Mouse (Mus musculus) limb, embryonic 14.5 days (tissue): Measurements from ENCODE around the gene Gm17657. TPM values are rescaled to one million over a fixed set of nuclear protein-coding genes. Genes with fewer than 3 reads are reported as not detected.

ENCODE experiments used
- ATAC-seq: fragments of 200-750 bp; cut with Nextera tagmentation; 2 replicates; pipeline ENCODE4 v1.8.0; 2017; ENCODE audit warnings: low read depth, moderate number of reproducible peaks, moderate TSS enrichment; ENCODE audit not compliant: low FRiP score
- DNase-seq: peaks from one replicate; pipeline ENCODE4 v3.0.0-alpha.2; 2015; ENCODE audit warnings: low spot score
- H3K27ac ChIP-seq: fragments of 300-500 bp; sonication (generic); replicated peaks from 2 replicates; pipeline ENCODE4 v1.5.1; 2014; ENCODE audit warnings: low read depth, mild to moderate bottlenecking, low read length, moderate library complexity, mixed read lengths
- H3K27me3 ChIP-seq: fragments of 300-500 bp; sonication (generic); 2 replicates; pipeline ENCODE4 v1.6.1; 2014; ENCODE audit warnings: low read length, mixed read lengths; ENCODE audit not compliant: control insufficient read depth, insufficient read depth
- H3K36me3 ChIP-seq: fragments of 300-500 bp; sonication (generic); 2 replicates; pipeline ENCODE4 v1.6.1; 2014; ENCODE audit warnings: mild to moderate bottlenecking, low read length, moderate library complexity, mixed read lengths; ENCODE audit not compliant: control insufficient read depth, insufficient read depth
- H3K4me1 ChIP-seq: fragments of 300-500 bp; sonication (generic); 2 replicates; pipeline ENCODE4 v1.6.1; 2014; ENCODE audit warnings: antibody characterized with exemption, low read length, mixed read lengths; ENCODE audit not compliant: control insufficient read depth, insufficient read depth
- H3K4me2 ChIP-seq: fragments of 300-500 bp; sonication (generic); replicated peaks from 2 replicates; pipeline ENCODE4 v1.6.1; 2014; ENCODE audit warnings: low read depth, mild to moderate bottlenecking, low read length, moderate library complexity; ENCODE audit not compliant: severe bottlenecking
- H3K4me3 ChIP-seq: fragments of 300-500 bp; sonication (generic); replicated peaks from 2 replicates; pipeline ENCODE4 v1.5.1; 2014; ENCODE audit warnings: low read length
- H3K9ac ChIP-seq: fragments of 300-500 bp; sonication (generic); 2 replicates; pipeline ENCODE4 v1.6.1; 2014; ENCODE audit warnings: mild to moderate bottlenecking, low read depth, low read length, moderate library complexity; ENCODE audit not compliant: severe bottlenecking
- H3K9me3 ChIP-seq: fragments of 300-500 bp; sonication (generic); 2 replicates; pipeline ENCODE4 v1.6.1; 2016; ENCODE audit warnings: low read length; ENCODE audit not compliant: control insufficient read depth
- POLR2A ChIP-seq: fragments of 200-500 bp; IDR thresholded peaks from 2 replicates; pipeline ENCODE4 v1.8.0; 2012; ENCODE audit warnings: inconsistent platforms, mild to moderate bottlenecking, moderate library complexity, borderline replicate concordance; ENCODE audit not compliant: insufficient read depth, insufficient read length; ENCODE audit errors: extremely low read depth
- WGBS: fragments of 180-500 bp; shearing (Covaris S2); extraction: QIAGEN DNeasy Blood & Tissue Kit; methylation state at CpG from one replicate; pipeline ENCODE4 v1.1.7; 2014; 5-methylcytosine and 5-hydroxymethylcytosine counted together
- microRNA-seq: library from miRNA; unstranded; fragments of <30 nt; microRNA quantifications from one replicate; pipeline ENCODE4, GENCODE M21; 2016
- polyA plus RNA-seq, 2 experiments: library from polyadenylated mRNA; depleted of rRNA in 1 of 2; stranded (reverse) in 1 of 2; unstranded in 1 of 2; fragments of >200 nt; fragmentation: Nextera tagmentation in 1 of 2; extraction: Ambion mirVana in 1 of 2; gene quantifications; 2 replicates each; pipeline versions ENCODE4 v1.2.1 to v1.2.3; 2012 to 2014

The Gm17657 gene
- polyA plus RNA-seq, 2 experiments, result 0.04 TPM; not detected in 1

GRCm38 (mm10) chr17:29477357-29477756 lies 72.1 kb downstream of the Gm17657 start:
- H3K4me3 ChIP-seq, result no peak overlapping the region
- ATAC-seq (no peak), DNase-seq (no peak)
- H3K9ac ChIP-seq, result no peak overlapping the region
- no peak overlapping the region for H3K27ac ChIP-seq
- no peaks in the 10 kb centered on the region for H3K27me3 ChIP-seq
- H3K4me2 ChIP-seq, result no peak overlapping the region
- TF ChIP-seq POLR2A, result no peak
- no peaks in the 10 kb centered on the region for H3K9me3 ChIP-seq
- WGBS, result 82% methylated on average over 10 of the region's 10 CpGs
- no peaks in the 10 kb centered on the region for H3K4me1 ChIP-seq
- no peaks in the 10 kb centered on the region for H3K36me3 ChIP-seq

GRCm38 (mm10) chr17:29476461-29476860 lies 73.0 kb downstream of the Gm17657 start:
- Histone ChIP-seq H3K4me1 (no peaks in the 10 kb centered on the region), H3K27me3 (no peaks in the 10 kb centered on the region), H3K36me3 (no peaks in the 10 kb centered on the region), H3K4me2 (no peak overlapping the region), H3K4me3 (no peak overlapping the region), H3K9me3 (no peaks in the 10 kb centered on the region), H3K27ac (no peak overlapping the region), H3K9ac (no peak overlapping the region)
- 85% methylated on average over 4 of the region's 4 CpGs for WGBS
- TF ChIP-seq POLR2A, result no peak
- no peak for DNase-seq
- ATAC-seq, result no peak

- H3K27ac ChIP-seq, result no peak overlapping the region
- no peak overlapping the region for H3K4me2 ChIP-seq
- no peak overlapping the region for H3K9ac ChIP-seq
- peaks cover 5% of the 10 kb centered on the region; the same call in 1 of the 2 replicates for H3K4me1 ChIP-seq
- no peaks in the 10 kb centered on the region for H3K36me3 ChIP-seq
- H3K4me3 ChIP-seq, result no peak overlapping the region
- ATAC-seq (no peak), DNase-seq (no peak)
- H3K27me3 ChIP-seq, result no peaks in the 10 kb centered on the region
- WGBS, result 89% methylated on average over 3 of the region's 3 CpGs
- TF ChIP-seq POLR2A, result no peak
- no peaks in the 10 kb centered on the region for H3K9me3 ChIP-seq
Measured at GRCm38 (mm10) chr17:29475142-29475541, 74.3 kb downstream of the Gm17657 start.

- Histone ChIP-seq H3K4me3 (no peak overlapping the region), H3K9ac (no peak overlapping the region), H3K27ac (no peak overlapping the region), H3K27me3 (no peaks in the 10 kb centered on the region), H3K4me2 (no peak overlapping the region), H3K36me3 (no peaks in the 10 kb centered on the region), H3K9me3 (no peaks in the 10 kb centered on the region), H3K4me1 (peaks cover 10% of the 10 kb centered on the region; the same call in 1 of the 2 replicates)
- TF ChIP-seq POLR2A, result no peak
- ATAC-seq (no peak), DNase-seq (peak; percentile 20)
- 76% methylated on average over 2 of the region's 2 CpGs for WGBS
Measured at GRCm38 (mm10) chr17:29474036-29474435, 75.4 kb downstream of the Gm17657 start.

GRCm38 (mm10) chr17:29473466-29473865 lies 76.0 kb downstream of the Gm17657 start:
- H3K4me3 ChIP-seq, result no peak overlapping the region
- H3K4me1 ChIP-seq, result peaks cover 10% of the 10 kb centered on the region; the same call in 1 of the 2 replicates
- H3K9me3 ChIP-seq, result no peaks in the 10 kb centered on the region
- no peaks in the 10 kb centered on the region for H3K36me3 ChIP-seq
- H3K9ac ChIP-seq, result no peak overlapping the region
- no peak overlapping the region for H3K4me2 ChIP-seq
- WGBS, result 96% methylated on average over 10 of the region's 10 CpGs
- no peak overlapping the region for H3K27ac ChIP-seq
- no peak for TF ChIP-seq POLR2A
- DNase-seq (no peak), ATAC-seq (no peak)
- no peaks in the 10 kb centered on the region for H3K27me3 ChIP-seq

Small RNA genes lying within 50 kb of the gene (microRNA-seq; reads per million reads assigned to microRNA genes)
- gene Mir7667, result not detected

Other genes starting within 250 kb of the Gm17657 start
- 2.0 and 2.6 TPM in 2 replicates for gene Pi16, start 232.0 kb downstream of the Gm17657 start, polyA plus RNA-seq (2012; rRNA removed)
- 1.4 and 2.2 TPM in 2 replicates for gene Pi16, start 232.0 kb downstream of the Gm17657 start, polyA plus RNA-seq (2014; fragmentation: Nextera tagmentation; extraction: Ambion mirVana)
- 469 and 541 TPM in 2 replicates for gene Mtch1, start 201.7 kb downstream of the Gm17657 start, polyA plus RNA-seq (2012; rRNA removed)
- gene Mtch1, start 201.7 kb downstream of the Gm17657 start, polyA plus RNA-seq (2014; fragmentation: Nextera tagmentation; extraction: Ambion mirVana), result 420 and 443 TPM in 2 replicates
- 9.4 and 10.8 TPM in 2 replicates for gene Fgd2, start 188.7 kb downstream of the Gm17657 start, polyA plus RNA-seq (2012; rRNA removed)
- gene Fgd2, start 188.7 kb downstream of the Gm17657 start, polyA plus RNA-seq (2014; fragmentation: Nextera tagmentation; extraction: Ambion mirVana), result 6.2 and 8.4 TPM in 2 replicates
- 18.4 and 23.3 TPM in 2 replicates for gene Pim1, start 58.9 kb downstream of the Gm17657 start, polyA plus RNA-seq (2012; rRNA removed)
- 15.7 TPM in 2 replicates for gene Pim1, start 58.9 kb downstream of the Gm17657 start, polyA plus RNA-seq (2014; fragmentation: Nextera tagmentation; extraction: Ambion mirVana)
- 24.0 and 27.2 TPM in 2 replicates for gene Tbc1d22b, start 147 bp upstream of the Gm17657 start, polyA plus RNA-seq (2012; rRNA removed)
- 15.2 and 15.7 TPM in 2 replicates for gene Tbc1d22b, start 147 bp upstream of the Gm17657 start, polyA plus RNA-seq (2014; fragmentation: Nextera tagmentation; extraction: Ambion mirVana)
- gene Tmem217, start 2.7 kb upstream of the Gm17657 start, polyA plus RNA-seq (2012; rRNA removed), result 0.09 and 0.28 TPM in 2 replicates
- gene Tmem217, start 2.7 kb upstream of the Gm17657 start, polyA plus RNA-seq (2014; fragmentation: Nextera tagmentation; extraction: Ambion mirVana), result 0.40 and 0.41 TPM in 2 replicates
- gene Rnf8, start 65.2 kb upstream of the Gm17657 start, polyA plus RNA-seq (2012; rRNA removed), result 37.9 and 55.5 TPM in 2 replicates
- 75.4 and 90.7 TPM in 2 replicates for gene Rnf8, start 65.2 kb upstream of the Gm17657 start, polyA plus RNA-seq (2014; fragmentation: Nextera tagmentation; extraction: Ambion mirVana)
- 2.6 and 2.8 TPM in 2 replicates for gene Gm28043, start 65.2 kb upstream of the Gm17657 start, polyA plus RNA-seq (2012; rRNA removed)
- 3.5 and 3.6 TPM in 2 replicates for gene Gm28043, start 65.2 kb upstream of the Gm17657 start, polyA plus RNA-seq (2014; fragmentation: Nextera tagmentation; extraction: Ambion mirVana)
- gene Cmtr1, start 111.0 kb upstream of the Gm17657 start, polyA plus RNA-seq (2012; rRNA removed), result 42.8 and 54.3 TPM in 2 replicates
- 95.8 and 109 TPM in 2 replicates for gene Cmtr1, start 111.0 kb upstream of the Gm17657 start, polyA plus RNA-seq (2014; fragmentation: Nextera tagmentation; extraction: Ambion mirVana)
- 16.6 and 19.3 TPM in 2 replicates for gene Ccdc167, start 167.4 kb upstream of the Gm17657 start, polyA plus RNA-seq (2012; rRNA removed)
- gene Ccdc167, start 167.4 kb upstream of the Gm17657 start, polyA plus RNA-seq (2014; fragmentation: Nextera tagmentation; extraction: Ambion mirVana), result 13.1 and 15.8 TPM in 2 replicates